Mouse (Mus musculus) spleen, adult 2 months (tissue): ENCODE data around the gene Fam167b. TPM values are rescaled to one million over a fixed set of nuclear protein-coding genes. Genes with fewer than 3 reads are reported as not detected.
"Not testable (repeated sequence)": the region's sequence is repeated elsewhere in the genome, so short reads cannot be mapped to it uniquely, and the experiment has no call there.

ENCODE experiments used
- DNase-seq, 2 experiments: peaks; one replicate each; pipeline versions ENCODE4 v3.0.0 to v3.0.0-alpha.2; 2012 to 2021; ENCODE audit warnings: low spot score in 2 of 2, low read depth in 1 of 2
- H3K27ac ChIP-seq: fragments of 200-500 bp; 2 replicates; pipeline ENCODE4 v1.5.1; 2012; ENCODE audit warnings: low read length, inconsistent platforms; ENCODE audit not compliant: insufficient read depth
- H3K27me3 ChIP-seq: fragments of 200-500 bp; 2 replicates; pipeline ENCODE4 v1.6.1; 2012; ENCODE audit warnings: mild to moderate bottlenecking, moderate library complexity, low read length, inconsistent platforms; ENCODE audit not compliant: control insufficient read depth, insufficient read depth
- H3K36me3 ChIP-seq: fragments of 200-500 bp; 2 replicates; pipeline ENCODE4 v1.6.1; 2012; ENCODE audit warnings: mild to moderate bottlenecking, low read length, inconsistent platforms; ENCODE audit not compliant: control insufficient read depth, insufficient read depth
- H3K4me1 ChIP-seq: fragments of 200-500 bp; 2 replicates; pipeline ENCODE4 v1.6.1; 2011; ENCODE audit warnings: inconsistent platforms; ENCODE audit not compliant: control insufficient read depth, insufficient read depth, insufficient read length
- H3K4me3 ChIP-seq: fragments of 200-500 bp; 2 replicates; pipeline ENCODE4 v1.5.1; 2011; ENCODE audit warnings: mild to moderate bottlenecking, inconsistent platforms; ENCODE audit not compliant: insufficient read depth, insufficient read length; ENCODE audit errors: extremely low read depth
- CTCF ChIP-seq: fragments of 200-500 bp; IDR thresholded peaks from 2 replicates; pipeline ENCODE4 v1.5.1; 2011; ENCODE audit warnings: mild to moderate bottlenecking, inconsistent platforms; ENCODE audit not compliant: insufficient read depth, insufficient read length, insufficient replicate concordance; ENCODE audit errors: extremely low read depth
- POLR2A ChIP-seq: fragments of 200-500 bp; IDR thresholded peaks from 2 replicates; pipeline ENCODE4 v1.6.1; 2011; ENCODE audit warnings: low read depth, low read length, inconsistent platforms
- WGBS: fragments of 180-500 bp; shearing (Covaris S2); methylation state at CpG from one replicate; pipeline ENCODE4 v1.1.7; 2018; 5-methylcytosine and 5-hydroxymethylcytosine counted together
- polyA plus RNA-seq: library from polyadenylated mRNA; depleted of rRNA; stranded (reverse); fragments of >200 nt; gene quantifications from 2 replicates; pipeline ENCODE4 v1.2.3, GENCODE M21; 2012; rRNA removed

Fam167b gene
- polyA plus RNA-seq, 1 experiment = 10.9 TPM

- TF ChIP-seq POLR2A (no peak), CTCF (no peak)
- peaks cover 7% of the 10 kb centered on the region; the same call in 1 of the 2 replicates for H3K4me1 ChIP-seq
- no peak overlapping the region for H3K4me3 ChIP-seq
- DNase-seq = no peak
- no peak overlapping the region for H3K27ac ChIP-seq
- H3K27me3 ChIP-seq = no peaks in the 10 kb centered on the region
- 94% methylated on average over 4 of the region's 4 CpGs for WGBS
- 0 out of 2 replicates have a peak, but pooled peaks cover 2% of the 10 kb centered on the region for H3K36me3 ChIP-seq
Measured at GRCm38 (mm10) chr4:129544106-129544505, 34.2 kb downstream of the Fam167b start.

DNA sequence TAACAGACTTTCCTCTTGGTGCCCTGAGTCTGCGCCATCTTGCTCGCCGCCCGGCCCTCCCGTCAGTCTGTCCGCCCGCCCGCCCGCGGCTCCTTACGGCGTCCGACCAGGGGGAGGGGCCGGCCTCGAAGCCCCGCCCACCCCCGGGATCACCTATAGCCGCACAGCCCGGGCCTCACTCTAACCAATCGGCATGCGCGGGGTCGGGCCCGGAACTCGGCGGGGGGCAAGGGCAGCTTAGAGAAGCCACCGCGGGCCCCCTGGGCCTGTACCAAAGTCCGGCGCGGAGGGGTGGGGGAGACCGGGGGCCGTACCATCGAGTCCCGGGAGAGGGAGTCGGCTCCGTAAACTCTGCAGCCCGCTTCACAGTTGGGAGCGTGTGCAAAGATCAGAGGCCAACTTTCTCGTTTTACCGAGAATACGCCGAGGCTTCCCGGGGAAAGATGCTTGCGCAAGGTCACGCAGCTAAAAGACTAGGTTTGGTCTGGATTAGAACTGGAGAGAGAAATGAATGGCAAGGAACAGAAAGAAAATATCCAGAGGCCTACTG lies 35.7 kb downstream of the Fam167b start, which contains the start of gene Hdac1:
TSS of gene Hdac1 (minus strand) at position 122 of the 550 bp plus-strand sequence.
- TF ChIP-seq POLR2A (peak; percentile 37; the same call in 1 of the 2 replicates), CTCF (no peak)
- DNase-seq = peak; percentile 87 to 98
- H3K4me1 ChIP-seq = peaks cover 7% of the 10 kb centered on the region; the same call in 1 of the 2 replicates
- WGBS = 2% methylated on average over 46 of the region's 46 CpGs
- H3K27me3 ChIP-seq = no peaks in the 10 kb centered on the region
- peak within 1 kb of the TSS; percentile 80 for H3K27ac ChIP-seq
- H3K4me3 ChIP-seq = peak within 1 kb of the TSS; percentile 89
- no peaks in the 10 kb centered on the region for H3K36me3 ChIP-seq

GRCm38 (mm10) chr4:129541868-129542591 lies 36.3 kb downstream of the Fam167b start:
- DNase-seq = peak in 1 of 2 experiments; percentile 30
- H3K36me3 ChIP-seq = no peaks in the 10 kb centered on the region
- WGBS = 2% methylated on average over 30 of the region's 30 CpGs
- H3K27me3 ChIP-seq = no peaks in the 10 kb centered on the region
- no peak for TF ChIP-seq CTCF
- TF ChIP-seq POLR2A = no peak
- peak overlapping the region; percentile 89 for H3K4me3 ChIP-seq
- peak overlapping the region; percentile 80 for H3K27ac ChIP-seq
- H3K4me1 ChIP-seq = peaks cover 7% of the 10 kb centered on the region; the same call in 1 of the 2 replicates

GRCm38 (mm10) chr4:129540012-129540411 lies 38.3 kb downstream of the Fam167b start:
- TF ChIP-seq CTCF = peak; percentile 40; the same call in 1 of the 2 replicates
- TF ChIP-seq POLR2A = no peak
- Histone ChIP-seq H3K27me3 (no peaks in the 10 kb centered on the region), H3K36me3 (peaks cover 4% of the 10 kb centered on the region; the same call in 1 of the 2 replicates), H3K27ac (no peak overlapping the region), H3K4me3 (no peak overlapping the region), H3K4me1 (peaks cover 7% of the 10 kb centered on the region; the same call in 1 of the 2 replicates)
- WGBS = 91% methylated on average over 6 of the region's 6 CpGs
- peak in 1 of 2 experiments; percentile 40 for DNase-seq

DNA sequence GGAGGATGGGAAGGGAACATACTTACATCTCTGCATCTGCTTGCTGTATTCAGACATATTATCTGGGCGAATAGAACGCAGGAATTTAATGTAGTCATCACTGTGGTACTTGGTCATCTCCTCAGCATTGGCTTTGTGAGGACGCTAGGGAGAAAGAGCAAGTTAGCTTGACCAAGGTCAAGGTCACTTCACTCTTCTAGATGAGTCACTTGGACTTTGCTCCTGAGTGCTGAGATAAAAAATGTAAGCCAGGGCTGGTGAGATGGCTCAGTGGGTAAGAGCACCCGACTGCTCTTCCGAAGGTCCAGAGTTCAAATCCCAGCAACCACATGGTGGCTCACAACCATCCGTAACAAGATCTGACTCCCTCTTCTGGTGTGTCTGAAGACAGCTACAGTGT lies 49.4 kb downstream of the Fam167b start:
- H3K27me3 ChIP-seq, DNase-seq, H3K4me3 ChIP-seq, H3K27ac ChIP-seq: not testable (repeated sequence)
- WGBS = 91% methylated on average over 6 of the region's 6 CpGs
- Histone ChIP-seq H3K4me1 (peaks cover 12% of the 10 kb centered on the region), H3K36me3 (peaks cover 31% of the 10 kb centered on the region)

Other genes with a start within 250 kb of the Fam167b start
- 16.3 and 16.6 TPM in 2 replicates for gene Rbbp4, start 243.2 kb downstream of the Fam167b start, polyA plus RNA-seq
- 8.2 and 9.2 TPM in 2 replicates for gene Zbtb8os, start 242.9 kb downstream of the Fam167b start, polyA plus RNA-seq
- 2.1 and 3.5 TPM in 2 replicates for gene Zbtb8a, start 200.4 kb downstream of the Fam167b start, polyA plus RNA-seq
- gene Zbtb8b, start 137.7 kb downstream of the Fam167b start, polyA plus RNA-seq = 0.02 TPM in 1 of 2 replicates, not detected in the other
- 20.3 and 31.5 TPM in 2 replicates for gene Bsdc1, start 117.0 kb downstream of the Fam167b start, polyA plus RNA-seq
- gene Tssk3, start 87.5 kb downstream of the Fam167b start, polyA plus RNA-seq = 0.11 TPM in 1 of 2 replicates, not detected in the other
- gene Fam229a, start 87.4 kb downstream of the Fam167b start, polyA plus RNA-seq = 0.20 and 0.70 TPM in 2 replicates
- gene Marcksl1, start 65.0 kb downstream of the Fam167b start, polyA plus RNA-seq = 44.0 and 55.7 TPM in 2 replicates
- 55.1 and 69.0 TPM in 2 replicates for gene Hdac1, start 35.8 kb downstream of the Fam167b start, polyA plus RNA-seq
- gene Lck, start 4.9 kb downstream of the Fam167b start, polyA plus RNA-seq = 109 and 117 TPM in 2 replicates
- 185 and 203 TPM in 2 replicates for gene Eif3i, start 22.1 kb upstream of the Fam167b start, polyA plus RNA-seq
- gene Tmem234, start 22.1 kb upstream of the Fam167b start, polyA plus RNA-seq = 119 and 129 TPM in 2 replicates
- gene Dcdc2b, start 35.7 kb upstream of the Fam167b start, polyA plus RNA-seq = 1.4 and 2.8 TPM in 2 replicates
- gene Iqcc, start 40.5 kb upstream of the Fam167b start, polyA plus RNA-seq = 28.3 and 31.3 TPM in 2 replicates
- 16.3 and 19.7 TPM in 2 replicates for gene Ccdc28b, start 45.4 kb upstream of the Fam167b start, polyA plus RNA-seq
- gene Txlna, start 62.5 kb upstream of the Fam167b start, polyA plus RNA-seq = 20.1 and 25.1 TPM in 2 replicates
- gene Kpna6, start 94.2 kb upstream of the Fam167b start, polyA plus RNA-seq = 11.9 and 13.2 TPM in 2 replicates
- 28.4 and 33.9 TPM in 2 replicates for gene Tmem39b, start 118.3 kb upstream of the Fam167b start, polyA plus RNA-seq
- gene Khdrbs1, start 163.8 kb upstream of the Fam167b start, polyA plus RNA-seq = 40.9 and 61.5 TPM in 2 replicates
- 47.6 and 51.1 TPM in 2 replicates for gene Ptp4a2, start 232.7 kb upstream of the Fam167b start, polyA plus RNA-seq